Mouse (Mus musculus) cortical plate, adult 2 months (tissue): ENCODE results near the gene Traf7. TPM values are rescaled to one million over a fixed set of nuclear protein-coding genes. Genes with fewer than 3 reads are reported as not detected.

ENCODE experiments used
- H3K27ac ChIP-seq: fragments of 200-500 bp; 2 replicates; pipeline ENCODE4 v1.5.1; 2012; ENCODE audit warnings: low read length, control low read depth, inconsistent platforms; ENCODE audit not compliant: insufficient read depth
- H3K4me1 ChIP-seq: fragments of 200-500 bp; 2 replicates; pipeline ENCODE4 v1.6.1; 2011; ENCODE audit warnings: low read length; ENCODE audit not compliant: control insufficient read depth, insufficient read depth
- H3K4me3 ChIP-seq: fragments of 200-500 bp; 2 replicates; pipeline ENCODE4 v1.5.1; 2011; ENCODE audit warnings: mild to moderate bottlenecking, low read length, control low read depth; ENCODE audit not compliant: insufficient read depth
- CTCF ChIP-seq: fragments of 200-500 bp; IDR thresholded peaks from 2 replicates; pipeline ENCODE4 v1.5.1; 2011; ENCODE audit warnings: mild to moderate bottlenecking, control low read depth, low read length; ENCODE audit not compliant: insufficient read depth; ENCODE audit errors: extremely low read depth
- POLR2A ChIP-seq: fragments of 200-500 bp; IDR thresholded peaks from 2 replicates; pipeline ENCODE4 v1.6.1; 2011; ENCODE audit warnings: mild to moderate bottlenecking, low read length, control low read depth; ENCODE audit not compliant: insufficient read depth; ENCODE audit errors: extremely low read depth
- polyA plus RNA-seq: library from polyadenylated mRNA; depleted of rRNA; stranded (reverse); fragments of >200 nt; gene quantifications from 2 replicates; pipeline ENCODE4 v1.2.3, GENCODE M21; 2012

The Traf7 gene
- polyA plus RNA-seq, 1 experiment, result 176 TPM

DNA sequence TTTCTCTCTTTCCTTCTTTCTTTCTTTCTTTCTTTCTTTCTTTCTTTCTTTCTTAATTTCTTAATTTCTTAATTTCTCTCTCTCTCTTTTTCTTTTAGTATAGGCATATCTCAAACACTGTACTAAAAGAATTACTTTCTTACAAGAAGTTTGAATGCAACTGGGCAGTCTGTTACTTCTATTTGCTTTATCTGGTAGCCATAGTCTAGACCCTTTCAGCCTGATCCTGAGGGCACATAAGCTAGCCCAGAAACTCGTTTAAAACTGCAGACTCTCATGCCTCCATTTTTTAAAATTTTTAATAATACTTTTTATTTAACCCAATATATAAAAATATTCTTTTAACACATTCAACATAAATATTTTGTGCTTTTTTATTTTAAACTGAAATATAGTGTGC lies 48.3 kb downstream of the Traf7 start:
- H3K4me1 ChIP-seq, result peaks cover 6% of the 10 kb centered on the region; the same call in 1 of the 2 replicates
- H3K4me3 ChIP-seq, result peak overlapping the region; percentile 52; the same call in 1 of the 2 replicates
- no peak for TF ChIP-seq POLR2A
- TF ChIP-seq CTCF, result no peak
- no peak overlapping the region for H3K27ac ChIP-seq

DNA sequence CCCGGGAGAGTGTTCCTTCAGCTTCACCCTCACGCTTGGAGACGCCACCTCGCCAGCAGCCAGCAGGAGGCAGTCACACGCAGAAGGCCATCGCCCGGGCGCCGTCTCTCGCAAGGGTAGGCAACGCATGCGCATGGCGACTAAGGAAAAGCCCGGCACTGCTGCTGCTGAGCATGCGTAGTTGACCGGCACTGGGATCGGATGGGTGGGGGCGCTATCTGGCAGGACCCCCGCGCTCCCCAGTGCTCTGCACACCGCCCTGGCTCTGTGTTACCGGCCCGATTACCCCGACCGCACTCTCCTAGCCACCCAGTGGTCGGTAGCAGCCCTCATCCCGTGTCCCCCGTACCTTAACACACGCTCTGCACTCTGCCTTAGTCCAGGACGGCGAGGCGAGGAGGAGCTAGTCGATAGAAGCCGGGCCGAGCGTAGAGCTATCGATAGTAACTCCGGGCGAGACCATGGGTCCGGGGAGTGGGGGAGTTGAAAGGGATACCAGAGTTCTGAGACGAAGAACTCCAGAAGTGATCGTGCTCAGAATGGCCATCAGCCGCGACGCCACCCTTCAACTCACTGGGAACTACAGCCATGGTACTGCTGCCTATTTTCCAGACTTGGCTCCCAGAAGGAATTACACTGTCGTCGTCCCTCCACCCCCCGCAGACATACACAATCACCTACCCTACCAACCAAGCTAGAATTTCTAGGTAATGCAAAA lies 48.9 kb downstream of the Traf7 start, which contains the start of gene Mlst8:
Gene Mlst8 (minus strand): TSS at position 416 of the 718 bp plus-strand sequence.
- Histone ChIP-seq H3K4me1 (peaks cover 6% of the 10 kb centered on the region; the same call in 1 of the 2 replicates), H3K4me3 (peak within 1 kb of the TSS; percentile 52), H3K27ac (peak within 1 kb of the TSS; percentile 88)
- TF ChIP-seq POLR2A (peak; percentile 77), CTCF (peak; percentile 83)

DNA sequence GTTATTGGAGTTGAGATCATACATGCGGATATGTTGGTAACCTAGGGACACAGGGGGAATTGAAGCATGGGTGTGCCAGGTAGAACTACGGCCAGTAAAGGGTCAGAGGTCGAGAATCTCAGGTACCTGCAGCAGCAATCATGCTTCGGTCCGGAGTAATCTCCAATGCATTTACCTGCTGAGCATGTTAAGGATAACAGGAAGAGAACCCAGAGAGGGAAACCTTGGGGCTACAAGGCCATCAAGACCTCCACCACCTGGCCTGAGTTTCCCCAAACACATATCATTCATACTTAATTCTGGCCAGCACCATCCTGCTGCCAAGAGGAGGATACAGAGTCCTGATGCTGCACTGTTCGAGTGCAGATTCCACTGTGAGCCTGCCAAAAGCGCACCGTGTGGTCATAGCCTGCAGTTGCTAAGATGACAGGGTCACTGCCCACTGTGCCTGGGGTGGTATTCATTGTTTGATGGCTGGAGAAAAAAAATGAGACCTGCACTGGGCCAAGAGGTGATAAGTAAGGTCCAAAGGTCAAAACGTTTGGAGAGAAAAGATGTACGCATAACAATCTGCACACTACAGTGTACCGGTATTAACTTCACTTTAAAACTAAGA lies 49.6 kb downstream of the Traf7 start:
- peaks cover 6% of the 10 kb centered on the region; the same call in 1 of the 2 replicates for H3K4me1 ChIP-seq

DNA sequence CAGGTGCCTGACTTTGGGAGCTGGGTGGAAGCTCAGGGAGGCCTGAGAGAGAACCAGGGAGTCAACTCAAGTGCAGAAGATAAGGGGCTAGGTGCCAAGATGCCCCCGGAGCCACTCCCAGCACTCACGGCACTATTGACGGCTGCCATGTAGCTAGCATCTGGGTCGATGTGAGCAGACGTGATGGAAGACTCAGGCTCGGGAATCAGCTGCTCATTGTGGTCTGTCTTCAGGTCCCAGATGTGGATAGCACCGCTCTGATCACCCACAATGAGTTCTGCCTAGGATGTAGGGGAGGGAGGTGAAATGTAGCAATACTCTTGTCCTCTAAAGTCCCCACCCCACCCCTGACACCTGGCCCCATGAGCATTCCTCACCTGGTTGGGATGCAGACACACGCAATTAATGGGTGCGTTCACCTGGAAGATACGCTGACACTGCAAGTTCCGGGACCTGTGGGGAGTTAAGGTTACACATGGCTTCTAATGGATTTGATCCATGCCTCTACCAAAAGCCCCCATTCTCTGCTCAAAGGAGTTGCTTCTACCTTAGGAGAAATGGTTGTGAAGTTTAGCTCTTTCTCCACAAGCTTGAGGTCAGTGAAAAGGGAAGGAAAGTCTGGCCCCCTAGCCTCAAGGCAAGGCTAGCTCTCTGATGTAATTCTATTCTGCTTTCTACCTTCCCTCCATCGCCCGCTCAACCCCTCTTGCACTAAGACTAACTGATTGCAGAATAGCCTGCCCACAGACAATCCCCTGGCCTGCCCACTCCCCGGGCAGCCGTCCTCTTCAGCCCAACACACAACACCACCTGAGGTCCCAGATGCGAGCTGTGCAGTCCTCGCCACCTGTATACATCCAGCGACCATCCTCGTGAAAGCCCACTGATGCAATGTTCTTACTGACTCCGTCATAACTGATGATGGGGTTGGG lies 50.4 kb downstream of the Traf7 start:
- TF ChIP-seq POLR2A (no peak), CTCF (no peak)
- Histone ChIP-seq H3K4me3 (no peak overlapping the region; the same call in 1 of the 2 replicates), H3K4me1 (peaks cover 10% of the 10 kb centered on the region), H3K27ac (no peak overlapping the region)

More for the DNA sequence above, 49.6 kb downstream of the Traf7 start:
- TF ChIP-seq CTCF (no peak), POLR2A (no peak)
- Histone ChIP-seq H3K27ac (no peak overlapping the region), H3K4me3 (peak overlapping the region; percentile 52)

DNA sequence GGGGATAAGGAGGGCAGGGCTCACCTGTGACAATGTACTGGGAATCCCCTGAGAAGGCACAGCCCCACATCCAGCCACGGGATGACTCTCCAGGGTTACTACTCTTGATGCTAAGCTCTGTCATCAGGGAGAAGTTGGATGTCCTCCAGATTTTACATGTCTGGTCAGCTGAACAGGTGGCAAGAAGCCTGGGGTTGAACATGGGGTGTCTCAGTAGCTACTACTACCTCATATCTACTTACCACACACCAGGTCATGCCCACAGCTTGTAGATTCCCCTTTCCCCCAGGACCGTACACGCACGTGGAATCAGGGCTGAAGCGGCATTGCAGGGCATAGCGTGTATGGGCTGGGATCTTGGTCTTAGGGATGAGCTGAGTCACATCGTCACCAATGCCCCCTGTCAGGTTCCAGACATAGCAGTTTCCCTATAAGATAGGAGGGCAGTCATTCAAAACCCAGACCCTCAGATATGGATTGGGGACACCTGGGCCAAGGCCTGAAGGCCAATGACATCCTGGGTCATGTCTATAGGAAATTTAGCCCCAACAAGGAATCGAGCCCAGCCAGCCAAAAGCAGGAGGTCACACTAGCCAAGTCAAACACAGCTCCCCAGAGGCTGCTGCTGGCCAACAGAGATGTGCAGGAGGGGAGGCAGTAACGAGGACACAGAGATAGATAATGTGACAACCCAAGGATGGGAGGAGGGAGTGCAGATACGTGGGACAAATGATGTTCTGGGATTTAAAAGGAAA lies 51.5 kb downstream of the Traf7 start:
- no peak overlapping the region for H3K27ac ChIP-seq

DNA sequence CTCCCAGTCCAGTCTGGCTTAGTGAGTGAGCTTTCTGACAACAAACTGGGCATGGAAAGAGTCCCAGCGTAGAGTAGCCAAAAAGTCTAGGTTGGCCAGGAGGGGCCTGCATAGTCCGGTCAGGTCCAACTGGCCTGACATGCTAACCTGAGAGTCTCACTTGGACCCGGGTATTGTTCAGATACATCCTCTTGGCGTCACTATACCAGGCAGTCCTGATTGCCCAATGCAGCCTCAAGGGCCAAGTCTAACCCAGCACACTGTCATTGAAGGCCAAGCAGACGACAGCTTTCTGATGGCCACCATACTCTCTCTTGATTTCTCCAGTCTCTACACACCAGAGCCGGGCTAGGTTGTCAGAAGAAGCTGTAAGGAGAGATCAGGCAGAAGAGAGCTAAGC lies 52.2 kb downstream of the Traf7 start:
- no peak for TF ChIP-seq POLR2A
- H3K4me1 ChIP-seq, result peaks cover 15% of the 10 kb centered on the region
- no peak overlapping the region for H3K27ac ChIP-seq
- H3K4me3 ChIP-seq, result no peak overlapping the region

More for the DNA sequence above, 51.5 kb downstream of the Traf7 start:
- TF ChIP-seq POLR2A (no peak), CTCF (no peak)
- Histone ChIP-seq H3K4me3 (no peak overlapping the region), H3K4me1 (peaks cover 15% of the 10 kb centered on the region)

DNA sequence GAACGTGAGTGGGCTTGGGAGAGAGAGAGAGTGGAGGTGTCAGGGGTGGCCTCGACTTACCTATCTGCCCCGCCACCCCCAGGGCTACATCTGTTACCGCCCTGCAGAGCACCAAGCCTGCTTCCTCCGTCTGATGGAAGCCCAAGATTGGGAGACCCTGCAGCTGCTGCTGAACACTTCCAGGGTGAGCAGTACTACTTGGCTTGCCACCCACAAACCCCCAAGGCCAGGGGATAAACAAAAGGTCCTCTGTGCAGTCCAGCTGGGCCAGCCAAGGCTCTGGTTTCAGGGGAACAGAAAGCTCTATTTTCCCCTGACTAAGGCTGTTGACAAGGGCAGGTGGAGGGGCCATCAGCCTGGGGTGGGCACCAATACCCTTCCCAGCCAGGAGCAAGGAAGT lies 53.2 kb downstream of the Traf7 start:
- TF ChIP-seq POLR2A (peak; percentile 63; the same call in 1 of the 2 replicates), CTCF (no peak)
- peak overlapping the region; percentile 95 for H3K27ac ChIP-seq
- peaks cover 15% of the 10 kb centered on the region for H3K4me1 ChIP-seq
- H3K4me3 ChIP-seq, result no peak overlapping the region

DNA sequence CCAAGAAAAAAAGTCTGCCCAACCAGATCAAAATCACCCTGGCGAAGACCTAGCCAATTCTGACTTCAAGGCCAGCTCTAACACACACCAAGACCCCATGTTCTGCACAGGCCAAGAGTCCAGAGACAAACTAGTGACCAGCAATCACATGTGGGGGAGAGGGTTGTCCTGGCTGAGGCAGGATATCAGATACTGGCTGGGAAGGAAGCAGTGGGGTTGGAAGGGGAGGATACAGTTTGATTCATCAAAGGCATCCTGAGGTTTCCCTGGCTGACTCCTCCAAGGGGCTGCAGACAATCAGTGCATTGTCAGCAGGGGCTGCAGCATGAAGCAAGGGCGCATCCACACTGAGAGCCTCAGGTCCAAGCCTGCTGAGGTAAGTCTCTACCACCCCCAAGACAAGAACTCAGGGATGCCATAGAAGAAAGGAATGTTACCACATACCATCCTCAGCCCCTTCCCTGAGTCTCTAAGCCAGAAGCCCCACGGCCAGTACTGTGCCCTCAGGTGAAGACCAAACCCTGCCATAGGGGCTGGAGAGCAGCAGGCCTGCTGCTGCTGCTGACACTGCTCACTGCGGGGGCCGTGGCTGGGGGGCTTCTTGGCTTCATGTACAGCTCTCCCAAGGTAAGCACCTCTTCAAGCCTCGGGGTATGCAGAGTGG lies 54.0 kb downstream of the Traf7 start, which contains the start of gene Bricd5:
Gene Bricd5 (plus strand): TSS at position 273 of the 664 bp plus-strand sequence.
- TF ChIP-seq POLR2A, result no peak
- no peak for TF ChIP-seq CTCF
- H3K4me3 ChIP-seq, result peak within 1 kb of the TSS; percentile 56
- H3K27ac ChIP-seq, result peak within 1 kb of the TSS; percentile 95
- peaks cover 15% of the 10 kb centered on the region for H3K4me1 ChIP-seq

DNA sequence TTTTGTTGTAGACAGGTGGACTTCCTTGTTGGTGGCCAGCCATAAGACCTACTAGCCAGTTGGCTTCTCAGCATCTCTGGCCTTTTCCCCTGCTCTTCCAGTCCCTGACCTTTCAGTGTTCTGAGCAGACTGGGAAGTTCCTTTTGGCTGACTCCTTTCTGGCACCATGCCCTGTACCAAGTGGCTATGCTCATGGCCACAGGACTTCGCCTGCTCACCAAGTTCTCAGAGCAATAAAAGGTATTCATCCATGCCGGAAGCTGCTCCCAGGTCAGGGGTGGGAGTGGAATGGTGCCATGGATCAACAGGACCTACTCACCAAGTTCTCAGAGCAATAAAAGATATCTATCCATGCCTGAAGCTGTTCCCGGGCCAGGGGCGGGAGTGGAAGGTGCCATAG lies 55.2 kb downstream of the Traf7 start:
- Histone ChIP-seq H3K27ac (peak overlapping the region; percentile 22; the same call in 1 of the 2 replicates), H3K4me3 (peak overlapping the region; percentile 56)
- TF ChIP-seq POLR2A (peak; percentile 44; the same call in 1 of the 2 replicates), CTCF (no peak)

More for the DNA sequence above, 55.2 kb downstream of the Traf7 start:
- H3K4me1 ChIP-seq, result peaks cover 9% of the 10 kb centered on the region
